Mouse (Mus musculus) Muller cell, postnatal 12 days (primary cell): ENCODE results near the gene Rras.

Experiments
- DNase-seq: peaks from one replicate; pipeline ENCODE4 v3.0.0-alpha.2; 2015; ENCODE audit errors: inconsistent ontology term

Rras gene

GRCm38 (mm10) chr7:45017242-45018061 lies at the start of gene Rras:
Gene Rras (plus strand): TSS chr7:45017961.
- peak; percentile 100 for DNase-seq

GRCm38 (mm10) chr7:44970231-44970691 lies 47.5 kb upstream of the Rras start:
- DNase-seq = peak; percentile 90

- DNase-seq = no peak
These were observed 46.6 kb upstream of the Rras start for GRCm38 (mm10) chr7:44971142-44971541.

GRCm38 (mm10) chr7:44973415-44974130 lies 44.2 kb upstream of the Rras start:
- DNase-seq = no peak

GRCm38 (mm10) chr7:44974383-44975116 lies 43.2 kb upstream of the Rras start, which contains the start of gene Cpt1c:
Gene Cpt1c (minus strand): TSS chr7:44974851.
- peak; percentile 97 for DNase-seq

GRCm38 (mm10) chr7:44975117-44975419 lies 42.7 kb upstream of the Rras start:
- DNase-seq = no peak

- no peak for DNase-seq
These were observed 39.5 kb upstream of the Rras start for GRCm38 (mm10) chr7:44978300-44978699.

- no peak for DNase-seq
These were observed 36.2 kb upstream of the Rras start for GRCm38 (mm10) chr7:44981539-44981938.

- DNase-seq = peak; percentile 73
These were observed 34.7 kb upstream of the Rras start for GRCm38 (mm10) chr7:44983085-44983484.

- no peak for DNase-seq
These were observed 33.6 kb upstream of the Rras start for GRCm38 (mm10) chr7:44983944-44984832.

- DNase-seq = no peak
These were observed 33.0 kb upstream of the Rras start for GRCm38 (mm10) chr7:44984833-44985164.

GRCm38 (mm10) chr7:44985595-44986191 lies 32.1 kb upstream of the Rras start:
- DNase-seq = peak; percentile 88

GRCm38 (mm10) chr7:44986192-44986878 lies 31.4 kb upstream of the Rras start, which contains the start of gene Prmt1:
Gene Prmt1 (minus strand): TSS chr7:44986568.
- DNase-seq = peak; percentile 99

- DNase-seq = no peak
These were observed 30.7 kb upstream of the Rras start for GRCm38 (mm10) chr7:44986879-44987718.

- DNase-seq = no peak
These were observed 21.1 kb upstream of the Rras start for GRCm38 (mm10) chr7:44996672-44997071.

- peak; percentile 96 for DNase-seq
These were observed 20.4 kb upstream of the Rras start, which contains the start of gene Irf3 for GRCm38 (mm10) chr7:44997231-44997939. Gene Irf3 (plus strand): TSS chr7:44997648.

GRCm38 (mm10) chr7:44997940-44998428 lies 19.8 kb upstream of the Rras start:
- no peak for DNase-seq

- peak; percentile 68 for DNase-seq
These were observed 19.2 kb upstream of the Rras start, which contains the start of gene Bcl2l12 for GRCm38 (mm10) chr7:44998501-44998955. Gene Bcl2l12 (minus strand): TSS chr7:44998712.
